Mouse (Mus musculus) heart, embryonic 11.5 days (tissue): Measurements from ENCODE around the gene Gm3417. TPM values are rescaled to one million over a fixed set of nuclear protein-coding genes. Genes with fewer than 3 reads are reported as not detected.
A peak's percentile ranks its signal among the peaks of the same experiment; 100 is the strongest.
"Not testable (repeated sequence)": the region's sequence is repeated elsewhere in the genome, so short reads cannot be mapped to it uniquely, and the experiment has no call there.

Source experiments
- ATAC-seq: fragments of 200-750 bp; cut with Nextera tagmentation; replicated peaks from 2 replicates; pipeline ENCODE4 v1.8.0; 2017; ENCODE audit warnings: moderate library complexity; ENCODE audit not compliant: insufficient number of reproducible peaks, low FRiP score, low TSS enrichment
- H3K27ac ChIP-seq: fragments of 300-500 bp; sonication (generic); 2 replicates; pipeline ENCODE4 v1.5.1; 2014; ENCODE audit warnings: mild to moderate bottlenecking, low read depth, low read length
- H3K27me3 ChIP-seq: fragments of 300-500 bp; sonication (generic); 2 replicates; pipeline ENCODE4 v1.6.1; 2014; ENCODE audit warnings: mild to moderate bottlenecking, low read length, mixed read lengths; ENCODE audit not compliant: control insufficient read depth, insufficient read depth
- H3K36me3 ChIP-seq: fragments of 300-500 bp; sonication (generic); 2 replicates; pipeline ENCODE4 v1.6.1; 2014; ENCODE audit warnings: mild to moderate bottlenecking, low read length, moderate library complexity, mixed read lengths; ENCODE audit not compliant: control insufficient read depth, insufficient read depth
- H3K4me1 ChIP-seq: fragments of 300-500 bp; sonication (generic); 2 replicates; pipeline ENCODE4 v1.6.1; 2014; ENCODE audit warnings: low read length; ENCODE audit not compliant: control insufficient read depth, insufficient read depth
- H3K4me2 ChIP-seq: fragments of 300-500 bp; sonication (generic); 2 replicates; pipeline ENCODE4 v1.6.1; 2014; ENCODE audit warnings: mild to moderate bottlenecking, moderate library complexity
- H3K4me3 ChIP-seq: fragments of 300-500 bp; sonication (generic); 2 replicates; pipeline ENCODE4 v1.5.1; 2014; ENCODE audit warnings: low read depth, low read length
- H3K9ac ChIP-seq: fragments of 300-500 bp; sonication (generic); 2 replicates; pipeline ENCODE4 v1.6.1; 2014; ENCODE audit warnings: mild to moderate bottlenecking, low read depth, low read length, moderate library complexity
- H3K9me3 ChIP-seq: fragments of 300-500 bp; sonication (generic); replicated peaks from 2 replicates; pipeline ENCODE4 v1.6.1; 2016; ENCODE audit warnings: low read length; ENCODE audit not compliant: control insufficient read depth
- WGBS: fragments of 180-500 bp; shearing (Covaris S2); extraction: QIAGEN DNeasy Blood & Tissue Kit; methylation state at CpG from one replicate; pipeline ENCODE4 v1.1.7; 2014; ENCODE audit not compliant: insufficient replicate concordance; 5-methylcytosine and 5-hydroxymethylcytosine counted together
- polyA plus RNA-seq: library from polyadenylated mRNA; unstranded; fragments of >200 nt; fragmentation: Nextera tagmentation; extraction: Ambion mirVana; gene quantifications from 2 replicates; pipeline ENCODE4 v1.2.1, GENCODE M21; 2014

The Gm3417 gene
- polyA plus RNA-seq, 1 experiment from 2014 or later, result not detected

DNA sequence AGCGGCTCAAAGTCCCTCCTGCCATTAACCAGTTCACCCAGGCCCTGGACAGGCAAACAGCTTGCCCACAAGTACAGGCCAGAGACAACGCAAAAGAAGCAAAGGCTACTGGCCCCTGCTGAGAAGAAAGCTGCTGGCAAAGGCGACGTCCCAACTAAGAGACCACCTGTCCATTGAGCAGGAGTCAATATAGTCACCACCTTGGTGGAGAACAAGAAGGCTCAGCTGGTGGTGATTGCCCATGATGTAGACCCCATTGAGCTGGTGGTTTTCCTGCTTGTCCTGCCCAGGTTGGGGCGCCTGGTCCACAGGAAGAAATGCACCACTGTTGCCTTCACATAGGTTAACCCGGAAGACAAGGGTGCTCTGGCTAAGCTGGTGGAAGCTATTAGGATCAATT is 36.4 kb downstream of the Gm3417 start:
- H3K27me3 ChIP-seq, H3K9me3 ChIP-seq, H3K27ac ChIP-seq, ATAC-seq, H3K36me3 ChIP-seq, H3K9ac ChIP-seq: not testable (repeated sequence)
- peak overlapping the region; percentile 93; the same call in 1 of the 2 replicates for H3K4me3 ChIP-seq
- H3K4me1 ChIP-seq, result peaks cover 14% of the 10 kb centered on the region
- peak overlapping the region; percentile 94 for H3K4me2 ChIP-seq
- WGBS, result 71% methylated on average over 6 of the region's 6 CpGs

DNA sequence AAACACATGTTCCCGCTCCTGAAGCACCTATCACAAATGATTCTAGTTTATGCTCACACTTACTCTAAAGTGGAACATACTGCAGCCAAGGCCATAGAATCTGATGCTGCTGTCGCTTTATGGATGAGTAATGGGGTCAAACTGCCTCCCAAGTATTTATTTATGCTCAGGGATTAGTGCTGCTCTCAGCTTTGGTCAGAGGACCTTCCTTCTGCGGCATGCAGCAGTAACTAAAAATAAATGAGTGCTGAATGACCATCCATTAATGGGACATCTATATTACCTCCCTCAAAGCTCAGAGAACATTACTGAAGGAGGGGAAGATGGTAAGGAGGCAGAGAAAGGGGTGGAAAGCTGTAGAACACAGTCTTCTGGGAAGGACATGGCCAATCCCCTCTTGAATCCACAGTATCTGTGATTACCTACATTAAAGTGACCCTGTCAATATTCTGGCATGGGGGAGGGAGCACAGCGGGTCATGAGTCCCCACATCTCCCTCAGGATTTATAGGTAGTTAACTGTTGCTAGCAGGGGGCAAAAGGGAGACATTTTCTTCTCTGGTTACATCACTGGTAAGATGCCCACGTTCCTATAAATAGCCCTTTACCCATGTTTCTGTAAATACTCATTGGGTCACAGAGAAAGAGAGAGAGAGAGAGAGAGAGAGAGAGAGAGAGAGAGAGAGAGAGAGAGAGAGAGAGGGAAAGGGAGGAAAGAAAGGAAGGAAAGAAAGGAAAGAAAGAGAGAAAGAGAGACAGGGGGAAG is 42.6 kb downstream of the Gm3417 start:
- Histone ChIP-seq H3K9me3 (no peaks in the 10 kb centered on the region), H3K4me2 (no peak overlapping the region), H3K4me3 (no peak overlapping the region), H3K36me3 (no peaks in the 10 kb centered on the region), H3K27ac (no peak overlapping the region), H3K4me1 (no peaks in the 10 kb centered on the region), H3K9ac (no peak overlapping the region), H3K27me3 (no peaks in the 10 kb centered on the region)
- whole genome bisulfite sequencing, result 61% methylated on average over 5 of the region's 5 CpGs
- ATAC-seq, result no peak

DNA sequence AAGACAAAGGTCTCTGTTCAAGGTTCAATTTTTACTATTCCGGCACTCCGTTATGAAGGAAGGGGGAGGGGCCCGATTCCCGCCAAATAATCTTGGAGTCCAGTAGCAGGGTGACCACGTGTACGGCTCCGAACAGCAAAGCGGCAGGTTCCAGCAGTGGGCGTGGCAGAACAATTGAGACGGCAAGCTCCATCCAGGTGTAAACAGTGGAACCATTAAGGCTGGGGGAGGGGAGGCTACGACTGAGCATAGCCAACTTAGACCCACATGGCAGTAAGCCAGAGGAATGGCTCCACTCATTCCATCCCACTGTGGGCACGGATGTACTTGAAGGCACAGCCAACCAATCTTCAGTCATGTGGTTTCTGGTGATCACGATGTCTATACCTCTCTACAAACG is 43.3 kb downstream of the Gm3417 start:
- not testable (repeated sequence) for ATAC-seq, H3K36me3 ChIP-seq, H3K9ac ChIP-seq, H3K4me2 ChIP-seq, H3K27me3 ChIP-seq, H3K4me1 ChIP-seq, H3K27ac ChIP-seq, H3K9me3 ChIP-seq, H3K4me3 ChIP-seq
- 85% methylated on average over 13 of the region's 14 CpGs for WGBS

DNA sequence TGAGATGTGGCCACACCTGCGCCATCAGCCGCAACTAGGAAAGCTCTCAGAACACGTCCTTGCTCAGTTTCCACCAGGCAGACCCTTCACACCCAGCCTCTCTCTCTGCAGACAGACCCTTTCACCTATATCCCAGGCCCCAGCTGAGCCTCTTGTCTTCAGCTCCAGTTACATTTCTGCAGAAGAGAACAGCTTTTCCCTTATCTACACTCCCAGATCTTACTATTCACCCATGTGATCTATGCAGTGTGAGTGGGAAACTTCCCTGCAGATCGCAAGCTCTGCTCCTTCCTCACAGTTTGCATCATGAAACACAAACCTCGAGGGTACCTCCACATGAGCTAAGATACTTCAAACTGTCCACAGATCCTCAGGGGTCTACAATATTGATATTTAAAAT is 47.1 kb downstream of the Gm3417 start:
- Histone ChIP-seq H3K9ac (no peak overlapping the region), H3K4me2 (no peak overlapping the region), H3K9me3 (no peaks in the 10 kb centered on the region), H3K27me3 (no peaks in the 10 kb centered on the region), H3K4me1 (no peaks in the 10 kb centered on the region), H3K4me3 (no peak overlapping the region), H3K27ac (no peak overlapping the region), H3K36me3 (no peaks in the 10 kb centered on the region)
- ATAC-seq, result no peak
- WGBS, result 80% methylated on average over 5 of the region's 5 CpGs

DNA sequence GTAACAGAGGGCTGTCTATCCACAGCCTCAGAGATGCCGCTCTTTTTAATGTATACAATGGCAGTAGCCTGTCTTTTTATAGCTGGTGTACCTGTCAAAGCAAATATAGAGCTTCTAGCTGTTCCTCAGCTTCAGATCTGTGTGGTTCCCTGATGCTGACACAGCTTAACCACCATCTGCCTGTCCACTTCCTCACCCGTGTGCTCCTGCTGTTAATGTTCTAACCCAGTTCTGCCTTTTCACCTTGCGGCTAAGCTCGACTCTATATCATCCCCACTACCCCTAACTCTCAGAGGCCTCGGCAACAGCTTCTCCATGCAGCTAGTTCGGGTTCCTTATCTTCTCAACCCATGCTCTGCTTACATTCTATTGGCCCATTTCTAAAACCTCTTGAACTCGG is 47.9 kb downstream of the Gm3417 start:
- ATAC-seq, result no peak
- Histone ChIP-seq H3K4me1 (no peaks in the 10 kb centered on the region), H3K36me3 (no peaks in the 10 kb centered on the region), H3K4me3 (no peak overlapping the region), H3K27ac (no peak overlapping the region), H3K9me3 (no peaks in the 10 kb centered on the region), H3K27me3 (no peaks in the 10 kb centered on the region), H3K9ac (no peak overlapping the region), H3K4me2 (no peak overlapping the region)
- WGBS, result 68% methylated on average over 7 of the region's 7 CpGs

DNA sequence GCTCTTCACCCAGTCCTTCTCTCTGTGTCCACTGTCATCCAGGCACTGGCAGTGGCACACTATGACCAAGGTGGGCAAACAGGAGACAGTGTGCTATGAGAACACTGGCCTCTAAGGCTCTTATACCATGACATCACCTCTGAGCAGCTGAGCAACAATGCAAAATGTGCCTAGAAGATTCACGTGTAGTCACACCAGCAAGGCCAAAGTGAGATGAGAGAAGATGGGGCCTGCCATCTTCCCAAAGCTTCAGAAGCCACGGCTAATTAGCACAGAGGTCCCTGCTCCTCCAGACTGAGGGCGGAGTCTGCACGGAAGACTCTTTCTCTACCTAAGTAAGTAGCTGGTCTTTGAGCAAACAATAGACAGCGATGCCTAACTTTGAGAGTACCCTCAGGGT is 50.0 kb downstream of the Gm3417 start:
- no peaks in the 10 kb centered on the region for H3K36me3 ChIP-seq

DNA sequence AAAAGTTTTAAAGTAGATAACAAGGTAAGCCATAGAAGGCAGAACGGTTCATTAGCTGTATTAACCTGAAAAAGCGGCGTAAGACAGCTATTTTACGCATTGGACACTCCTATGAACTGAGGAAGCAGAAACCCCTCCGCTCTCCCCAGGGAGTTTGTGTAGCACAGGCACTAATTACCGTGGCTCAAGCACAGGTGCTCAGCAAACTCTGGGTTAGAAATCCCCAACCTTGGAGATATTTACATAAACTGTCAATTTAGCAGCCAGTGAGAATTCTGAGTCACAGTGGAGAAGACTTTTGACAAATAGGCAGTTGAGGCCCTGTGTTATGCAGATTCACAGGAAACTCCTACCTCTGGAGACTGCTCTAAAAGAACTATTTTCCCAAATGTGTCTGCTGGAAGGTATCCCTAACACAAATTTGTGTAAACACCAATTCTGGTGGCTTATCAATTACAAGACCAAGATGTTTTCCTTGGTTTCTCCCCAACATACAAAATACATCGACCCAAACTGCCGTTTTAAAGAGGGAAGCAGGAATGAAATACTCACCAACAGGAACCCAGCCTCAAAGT is 50.9 kb downstream of the Gm3417 start:
- Histone ChIP-seq H3K36me3 (no peaks in the 10 kb centered on the region), H3K4me2 (no peak overlapping the region), H3K9ac (no peak overlapping the region), H3K9me3 (no peaks in the 10 kb centered on the region), H3K4me1 (no peaks in the 10 kb centered on the region), H3K27ac (no peak overlapping the region), H3K4me3 (no peak overlapping the region), H3K27me3 (no peaks in the 10 kb centered on the region)
- ATAC-seq, result no peak
- WGBS, result 75% methylated on average over 8 of the region's 8 CpGs

More for the DNA sequence above, 50.0 kb downstream of the Gm3417 start:
- no peak overlapping the region for H3K4me3 ChIP-seq
- H3K27ac ChIP-seq, result no peak overlapping the region
- H3K9me3 ChIP-seq, result no peaks in the 10 kb centered on the region
- H3K4me2 ChIP-seq, result no peak overlapping the region
- ATAC-seq, result no peak
- 70% methylated on average over 5 of the region's 5 CpGs for WGBS
- H3K27me3 ChIP-seq, result no peaks in the 10 kb centered on the region
- no peak overlapping the region for H3K9ac ChIP-seq
- no peaks in the 10 kb centered on the region for H3K4me1 ChIP-seq

DNA sequence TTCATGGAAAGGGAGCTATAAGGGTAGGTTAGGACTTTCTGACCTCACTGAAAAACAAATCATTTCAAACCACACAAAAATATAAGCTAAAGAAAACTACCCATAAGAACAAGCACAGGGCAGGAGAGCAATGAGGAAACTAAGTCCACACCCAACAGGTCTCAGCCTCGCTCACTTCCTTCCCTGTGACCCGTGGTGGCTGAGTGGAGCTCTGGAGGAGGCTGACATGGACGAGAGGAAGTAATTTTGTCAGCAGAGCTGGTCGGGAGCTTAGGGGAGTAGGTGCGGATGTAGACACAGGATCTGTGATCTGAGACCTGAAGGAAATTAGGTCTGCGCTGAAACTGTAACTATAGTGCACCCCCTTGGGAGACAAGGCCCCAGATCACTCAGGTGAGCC is 57.0 kb downstream of the Gm3417 start:
- H3K9me3 ChIP-seq, result no peaks in the 10 kb centered on the region
- no peaks in the 10 kb centered on the region for H3K36me3 ChIP-seq
- H3K9ac ChIP-seq, result no peak overlapping the region
- WGBS, result 50% methylated on average over 6 of the region's 6 CpGs
- H3K27me3 ChIP-seq, result 0 out of 2 replicates have a peak, but pooled peaks cover 2% of the 10 kb centered on the region
- no peak overlapping the region for H3K4me2 ChIP-seq
- no peaks in the 10 kb centered on the region for H3K4me1 ChIP-seq
- no peak for ATAC-seq
- H3K4me3 ChIP-seq, result no peak overlapping the region
- no peak overlapping the region for H3K27ac ChIP-seq

DNA sequence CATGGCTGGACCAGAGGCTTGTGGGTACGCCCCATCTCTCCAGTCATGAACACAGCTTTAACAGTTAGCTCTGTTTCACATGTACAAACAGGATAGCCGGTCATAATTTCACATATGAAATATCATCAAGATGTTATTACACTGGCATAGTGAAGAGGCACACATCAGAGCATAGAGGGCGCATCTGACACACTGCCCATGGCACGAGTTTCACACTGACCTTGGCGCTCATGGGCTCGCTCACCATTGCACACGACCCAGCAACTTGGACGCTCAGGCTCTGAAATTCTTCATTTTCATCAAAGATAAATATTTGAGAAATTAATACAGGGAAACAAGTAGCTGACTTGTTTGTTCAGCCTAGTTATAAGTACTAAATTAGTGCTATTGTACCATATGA is 60.7 kb downstream of the Gm3417 start:
- 87% methylated on average over 8 of the region's 8 CpGs for WGBS

More for the DNA sequence above, 60.7 kb downstream of the Gm3417 start:
- no peaks in the 10 kb centered on the region for H3K4me1 ChIP-seq
- ATAC-seq, result no peak
- H3K27ac ChIP-seq, result no peak overlapping the region
- no peak overlapping the region for H3K9ac ChIP-seq
- 0 out of 2 replicates have a peak, but pooled peaks cover 2% of the 10 kb centered on the region for H3K27me3 ChIP-seq
- no peak overlapping the region for H3K4me3 ChIP-seq
- no peaks in the 10 kb centered on the region for H3K9me3 ChIP-seq
- no peaks in the 10 kb centered on the region for H3K36me3 ChIP-seq
- H3K4me2 ChIP-seq, result no peak overlapping the region
